Mouse (Mus musculus): ENCODE measurements at regions not wholly inside any gene's neighbourhood (a gene's known extent, or its start where the extent isn't known, plus 50 kb on each side); places are given as distances from the start of the nearest gene placed in this dataset.
"Not testable (repeated sequence)": the region's sequence is repeated elsewhere in the genome, so short reads cannot be mapped to it uniquely, and the experiment has no call there.

GRCm38 (mm10) chr10:117568472-117569300 lies 60.6 kb upstream of the Cpm start:
- no peak for ATAC-seq (replicated peaks; ENCODE audit: low FRiP score, low TSS enrichment, poor library complexity, severe bottlenecking)

GRCm38 (mm10) chr10:117568138-117568387 lies 61.2 kb upstream of the Cpm start:
- ATAC-seq (replicated peaks; ENCODE audit: low FRiP score, low TSS enrichment, poor library complexity, severe bottlenecking), result no peak

GRCm38 (mm10) chr10:117567379-117568137 lies 61.7 kb upstream of the Cpm start:
- ATAC-seq (replicated peaks; ENCODE audit: low FRiP score, low TSS enrichment, poor library complexity, severe bottlenecking), result no peak

- ATAC-seq (replicated peaks; ENCODE audit: low FRiP score, low TSS enrichment, poor library complexity, severe bottlenecking), result no peak
These were observed 62.5 kb upstream of the Cpm start for GRCm38 (mm10) chr10:117566648-117567378.

GRCm38 (mm10) chr10:117566204-117566603 lies 63.1 kb upstream of the Cpm start:
- no peak for ATAC-seq (replicated peaks; ENCODE audit: low FRiP score, low TSS enrichment, poor library complexity, severe bottlenecking)

GRCm38 (mm10) chr10:117565529-117566086 lies 63.7 kb upstream of the Cpm start:
- ATAC-seq (replicated peaks; ENCODE audit: low FRiP score, low TSS enrichment, poor library complexity, severe bottlenecking), result no peak

GRCm38 (mm10) chr10:117565110-117565509 lies 64.2 kb upstream of the Cpm start:
- ATAC-seq (replicated peaks; ENCODE audit: low FRiP score, low TSS enrichment, poor library complexity, severe bottlenecking), result no peak

- no peak for ATAC-seq (replicated peaks; ENCODE audit: low FRiP score, low TSS enrichment, poor library complexity, severe bottlenecking)
These were observed 64.9 kb upstream of the Cpm start for GRCm38 (mm10) chr10:117564118-117565040.

GRCm38 (mm10) chr10:117563429-117564117 lies 65.7 kb upstream of the Cpm start:
- ATAC-seq (replicated peaks; ENCODE audit: low FRiP score, low TSS enrichment, poor library complexity, severe bottlenecking), result no peak

- ATAC-seq (replicated peaks; ENCODE audit: low FRiP score, low TSS enrichment, poor library complexity, severe bottlenecking), result not testable (repeated sequence)
These were observed 66.5 kb upstream of the Cpm start for GRCm38 (mm10) chr10:117562850-117563248.

- no peak for ATAC-seq (replicated peaks; ENCODE audit: low FRiP score, low TSS enrichment, poor library complexity, severe bottlenecking)
These were observed 67.1 kb upstream of the Cpm start for GRCm38 (mm10) chr10:117561909-117562849.

- ATAC-seq (replicated peaks; ENCODE audit: low FRiP score, low TSS enrichment, poor library complexity, severe bottlenecking), result no peak
These were observed 68.0 kb upstream of the Cpm start for GRCm38 (mm10) chr10:117561279-117561820.

GRCm38 (mm10) chr10:117560396-117561278 lies 68.7 kb upstream of the Cpm start:
- ATAC-seq (replicated peaks; ENCODE audit: low FRiP score, low TSS enrichment, poor library complexity, severe bottlenecking), result no peak

- ATAC-seq (replicated peaks; ENCODE audit: low FRiP score, low TSS enrichment, poor library complexity, severe bottlenecking), result no peak
These were observed 69.5 kb upstream of the Cpm start for GRCm38 (mm10) chr10:117559615-117560395.

- ATAC-seq (replicated peaks; ENCODE audit: low FRiP score, low TSS enrichment, poor library complexity, severe bottlenecking), result no peak
These were observed 70.2 kb upstream of the Cpm start for GRCm38 (mm10) chr10:117558891-117559614.
